Comparison of ENCODE assay signal across 8 mouse cellular contexts in the genomic region with DNA sequence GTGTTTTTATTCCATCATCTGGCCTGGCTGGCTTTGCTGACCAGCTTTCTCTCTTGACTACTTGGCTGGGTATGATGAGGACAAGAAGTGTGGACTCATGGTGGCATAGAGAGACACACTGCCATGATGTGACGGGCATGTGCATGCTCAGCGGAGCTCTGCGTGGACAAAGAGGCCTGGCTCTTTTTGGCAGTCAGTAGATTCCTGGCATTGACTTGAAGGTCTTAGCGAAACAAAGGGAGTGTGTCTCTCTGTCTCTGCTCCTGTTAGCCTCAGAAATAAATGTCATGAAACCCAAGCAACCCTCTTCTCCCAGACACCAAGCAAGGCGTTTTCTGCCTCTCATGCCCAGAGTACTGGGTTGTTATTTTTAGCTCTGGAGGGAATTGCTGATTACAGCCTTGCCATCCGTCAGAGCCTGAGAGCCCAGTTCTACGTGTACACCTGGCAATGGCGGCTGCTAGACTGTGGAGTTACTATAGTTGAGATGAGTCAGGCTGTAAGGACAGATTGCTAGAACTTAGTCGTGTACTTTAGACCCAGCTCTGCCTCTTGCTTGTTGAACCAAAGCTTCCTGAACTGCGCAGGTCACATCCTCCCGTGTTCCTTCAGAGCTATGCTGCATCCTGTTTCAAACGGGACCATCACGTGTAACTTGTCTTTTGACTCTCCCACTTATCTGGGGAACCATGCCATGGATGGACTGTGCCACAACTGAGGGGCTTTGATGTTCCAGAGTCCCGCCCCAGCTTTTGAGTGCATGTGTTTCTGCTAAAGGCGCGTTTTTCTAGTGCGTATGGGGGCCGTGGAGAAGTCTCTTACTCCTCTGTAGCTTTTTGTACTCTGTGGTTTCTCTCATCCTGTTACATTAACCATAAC.
DNase-seq lines count a peak whose midpoint lies in the region; ATAC-seq and TF ChIP-seq lines count a peak whose summit lies in the region.

No protein-coding gene starts in this region.

- WGBS in heart, embryonic 10.5 days, result 56% methylated on average over 18 of the region's 18 CpGs
- 36% methylated on average over 18 of the region's 18 CpGs for WGBS in heart, embryonic 14.5 days
- WGBS in limb, embryonic 13.5 days, result 56% methylated on average over 18 of the region's 18 CpGs
- 23% methylated on average over 18 of the region's 18 CpGs for WGBS in thymus, adult 2 months

- H3K9me3 ChIP-seq in heart, embryonic 10.5 days, result no peaks in the 10 kb centered on the region
- no peaks in the 10 kb centered on the region for H3K9me3 ChIP-seq in heart, embryonic 14.5 days (ENCODE audit: control insufficient read depth, low read length)
- H3K9me3 ChIP-seq in limb, embryonic 13.5 days, result no peaks in the 10 kb centered on the region

- DNase-seq in heart, embryonic 10.5 days (ENCODE audit: low spot score), result no peak
- no peak for DNase-seq in heart, adult 8-10 months (ENCODE audit: low spot score)
- peak; percentile 81 for DNase-seq in brain, adult 2 months (ENCODE audit: low read depth, low spot score)
- peak; percentile 68 for DNase-seq in thymus, adult 2 months
- DNase-seq in spleen, postnatal 10 days (ENCODE audit: low spot score in 2 of 2), result no peak
- no peak for DNase-seq in left cerebral cortex, postnatal 36 days (ENCODE audit: low spot score in 2 of 2)

- H3K36me3 ChIP-seq in heart, embryonic 10.5 days, result peaks cover 28% of the 10 kb centered on the region; the same call in 1 of the 2 replicates
- H3K36me3 ChIP-seq in heart, embryonic 14.5 days (ENCODE audit: control insufficient read depth, insufficient read depth, low read length), result peaks cover 28% of the 10 kb centered on the region
- peaks cover 68% of the 10 kb centered on the region for H3K36me3 ChIP-seq in limb, embryonic 13.5 days
- no peaks in the 10 kb centered on the region for H3K36me3 ChIP-seq in thymus, adult 2 months (ENCODE audit: control insufficient read depth, insufficient read depth, low read length)

- peak overlapping the region; percentile 49 for H3K4me2 ChIP-seq in heart, embryonic 14.5 days (ENCODE audit: low read length)
- peak overlapping the region; percentile 12; the same call in 1 of the 2 replicates for H3K4me2 ChIP-seq in limb, embryonic 13.5 days (replicated peaks)

- peak overlapping the region; percentile 63 for H3K9ac ChIP-seq in heart, embryonic 14.5 days (ENCODE audit: low read length)
- H3K9ac ChIP-seq in limb, embryonic 13.5 days, result no peak overlapping the region

- H3K4me1 ChIP-seq in heart, embryonic 10.5 days, result peaks cover 49% of the 10 kb centered on the region
- peaks cover 43 to 72% of the 10 kb centered on the region in 2 experiments for H3K4me1 ChIP-seq in heart, embryonic 14.5 days (ENCODE audit: control insufficient read depth in 2 of 2, insufficient read depth in 2 of 2, low read length in 2 of 2)
- H3K4me1 ChIP-seq in limb, embryonic 13.5 days, result peaks cover 81% of the 10 kb centered on the region
- peaks cover 46% of the 10 kb centered on the region for H3K4me1 ChIP-seq in thymus, adult 2 months (replicated peaks; ENCODE audit: control insufficient read depth, insufficient read depth, low read length)

- no peak for TF ChIP-seq POLR2A in thymus, adult 2 months (IDR thresholded peaks at IDR 0.05; ENCODE audit: control insufficient read depth, extremely low read depth, insufficient read depth, low read length, poor library complexity)

- H3K27ac ChIP-seq in heart, embryonic 10.5 days, result peak overlapping the region; percentile 81
- H3K27ac ChIP-seq in heart, embryonic 14.5 days (replicated peaks in 1 of 2; ENCODE audit: control insufficient read depth in 1 of 2, insufficient read depth in 1 of 2, low read depth in 2 of 2, low read length in 2 of 2), result peak overlapping the region; percentile 92 to 94
- H3K27ac ChIP-seq in limb, embryonic 13.5 days, result peak overlapping the region; percentile 70
- H3K27ac ChIP-seq in thymus, adult 2 months (ENCODE audit: control insufficient read depth, insufficient read depth, low read length), result peak overlapping the region; percentile 72

- TF ChIP-seq CTCF in thymus, adult 2 months (IDR thresholded peaks at IDR 0.05; ENCODE audit: borderline replicate concordance, control insufficient read depth, extremely low read depth, insufficient read depth, low read length, poor library complexity), result no peak

- peak; percentile 56 for ATAC-seq in heart, embryonic 14.5 days (ENCODE audit: insufficient number of reproducible peaks, insufficient read depth, low FRiP score, low read depth)
- ATAC-seq in limb, embryonic 13.5 days (ENCODE audit: low FRiP score, low read depth), result no peak

- H3K27me3 ChIP-seq in heart, embryonic 10.5 days (ENCODE audit: insufficient read depth, poor library complexity, severe bottlenecking), result no peaks in the 10 kb centered on the region
- no peaks in the 10 kb centered on the region for H3K27me3 ChIP-seq in heart, embryonic 14.5 days (ENCODE audit: control insufficient read depth, insufficient read depth, low read length)
- no peaks in the 10 kb centered on the region for H3K27me3 ChIP-seq in limb, embryonic 13.5 days
- H3K27me3 ChIP-seq in thymus, adult 2 months (ENCODE audit: control insufficient read depth, insufficient read depth, low read length), result no peaks in the 10 kb centered on the region

- intact Hi-C loops in left cerebral cortex, postnatal 36 days (cut with DNase I), result no loop called here

- H3K4me3 ChIP-seq in heart, embryonic 10.5 days, result no peak overlapping the region
- no peak overlapping the region for H3K4me3 ChIP-seq in heart, embryonic 14.5 days (ENCODE audit: control insufficient read depth in 1 of 2, insufficient read depth in 1 of 2, low read depth in 1 of 2, low read length in 2 of 2)
- H3K4me3 ChIP-seq in limb, embryonic 13.5 days, result no peak overlapping the region
- H3K4me3 ChIP-seq in thymus, adult 2 months (ENCODE audit: control insufficient read depth, insufficient read depth, low read length), result peak overlapping the region; percentile 8

Comparison
In these comparisons a context has a peak if more than half of its experiments do, and no peak if none do; other contexts are left out.
1. DNase-seq: peak in brain, adult 2 months (single experiment) and thymus, adult 2 months (single experiment); none in heart, embryonic 10.5 days (single experiment), heart, adult 8-10 months (single experiment), spleen, postnatal 10 days (0 of 2) and left cerebral cortex, postnatal 36 days (0 of 2).
2. Peak in every context shown above with its lines, with median percentiles within 50 percentile points of each other: H3K27ac ChIP-seq.